Mouse (Mus musculus) heart, adult 2 months (tissue): ENCODE measurements around the gene Hs6st2. TPM values are rescaled to one million over a fixed set of nuclear protein-coding genes. Genes with fewer than 3 reads are reported as not detected.
A peak's percentile ranks its signal among the peaks of the same experiment; 100 is the strongest.

Experiments used
- DNase-seq, 2 experiments: peaks; one replicate each; pipeline ENCODE4 v3.0.0; 2021
- H3K27ac ChIP-seq: fragments of 200-600 bp; 2 replicates; pipeline ENCODE4 v1.8.1; 2022
- H3K27me3 ChIP-seq: fragments of 200-500 bp; 2 replicates; pipeline ENCODE4 v1.6.1; 2012; ENCODE audit warnings: mild to moderate bottlenecking, low read length, inconsistent platforms, mixed read lengths; ENCODE audit not compliant: control insufficient read depth, insufficient read depth
- H3K36me3 ChIP-seq: fragments of 200-500 bp; 2 replicates; pipeline ENCODE4 v1.6.1; 2012; ENCODE audit warnings: low read length, inconsistent platforms; ENCODE audit not compliant: control insufficient read depth, insufficient read depth
- H3K4me1 ChIP-seq: fragments of 200-500 bp; 2 replicates; pipeline ENCODE4 v1.6.1; 2011; ENCODE audit warnings: low read length; ENCODE audit not compliant: control insufficient read depth, insufficient read depth
- H3K4me3 ChIP-seq: fragments of 200-600 bp; 2 replicates; pipeline ENCODE4 v1.8.1; 2022
- H3K79me2 ChIP-seq: fragments of 200-500 bp; replicated peaks from 2 replicates; pipeline ENCODE4 v1.6.1; 2012; ENCODE audit warnings: mild to moderate bottlenecking, inconsistent platforms, low read length, moderate library complexity, mixed read lengths; ENCODE audit not compliant: control insufficient read depth, insufficient read depth
- H3K9ac ChIP-seq: fragments of 200-500 bp; 2 replicates; pipeline ENCODE4 v1.6.1; 2012; ENCODE audit warnings: low read depth, mild to moderate bottlenecking, control low read depth, inconsistent platforms, low read length, mixed read lengths
- CTCF ChIP-seq: fragments of 200-600 bp; IDR thresholded peaks from 2 replicates; pipeline ENCODE4 v1.8.1; 2022; ENCODE audit warnings: antibody characterized with exemption, mild to moderate bottlenecking, moderate library complexity
- EP300 ChIP-seq: fragments of 200-500 bp; IDR thresholded peaks from 2 replicates; pipeline ENCODE4 v1.6.1; 2011; ENCODE audit warnings: low read depth, low read length, control low read depth; ENCODE audit not compliant: insufficient read depth
- POLR2A ChIP-seq: fragments of 200-500 bp; IDR thresholded peaks from 2 replicates; pipeline ENCODE4 v1.6.1; 2011; ENCODE audit warnings: mild to moderate bottlenecking, low read depth, low read length, control low read depth; ENCODE audit not compliant: insufficient read depth
- WGBS: fragments of 180-500 bp; shearing (Covaris S2); methylation state at CpG from one replicate; pipeline ENCODE4 v1.1.7; 2018; 5-methylcytosine and 5-hydroxymethylcytosine counted together
- intact Hi-C: fragments of 180-260 bp; cut with DNase I; formaldehyde crosslinking; loops from one replicate; pipeline ENCODE4 v1.15.1; 2025
- polyA plus RNA-seq: library from polyadenylated mRNA; depleted of rRNA; stranded (reverse); fragments of >200 nt; gene quantifications from 2 replicates; pipeline ENCODE4 v1.2.3, GENCODE M21; 2012
- total RNA-seq, 2 experiments: library from RNA; stranded (reverse); gene quantifications; 2 replicates each; pipeline ENCODE4 v1.2.3; 2021

Hs6st2 gene
- total and polyA plus RNA-seq, 3 experiments = 0.26 to 0.41 (median 0.41) TPM

GRCm38 (mm10) chrX:51684336-51685056 is 2.8 kb upstream of the Hs6st2 start:
- intact Hi-C loops = loop anchor here (10.0 kb wide), 1 partner anchor 190 kb away; no protein-coding TSS in a partner anchor
- no peak for DNase-seq
- Histone ChIP-seq H3K4me1 (no peaks in the 10 kb centered on the region), H3K4me3 (no peak overlapping the region), H3K36me3 (no peaks in the 10 kb centered on the region), H3K27me3 (no peaks in the 10 kb centered on the region), H3K27ac (no peak overlapping the region), H3K79me2 (no peaks in the 10 kb centered on the region), H3K9ac (no peak overlapping the region)
- WGBS = 65% methylated on average over 3 of the region's 3 CpGs
- TF ChIP-seq CTCF (no peak), POLR2A (no peak), EP300 (no peak)

DNA sequence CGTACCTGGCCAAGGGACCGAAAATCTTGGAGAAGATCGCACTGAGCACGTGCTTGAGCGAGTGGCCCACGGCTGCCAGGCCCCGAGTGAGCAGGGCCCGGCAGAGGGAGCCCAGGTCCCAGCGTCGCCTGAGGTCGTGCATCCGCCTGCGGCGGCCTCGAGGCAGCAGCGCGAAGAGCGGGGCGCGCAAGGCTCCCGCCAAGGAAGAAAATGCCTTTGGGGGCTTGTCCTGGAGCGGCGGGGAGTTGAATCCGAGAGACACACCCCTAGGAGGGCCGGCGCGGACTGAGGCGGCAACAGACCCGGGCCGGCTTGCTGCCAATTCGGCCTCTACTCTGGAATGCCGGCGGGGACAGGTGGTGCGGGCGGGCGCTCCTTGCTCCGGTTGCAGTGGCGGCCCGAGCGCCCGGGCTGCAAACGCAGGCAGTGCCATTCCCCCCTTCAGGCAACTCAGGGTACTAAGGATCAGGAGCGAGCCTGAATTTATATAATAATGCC is 437 bp downstream of the Hs6st2 start:
- DNase-seq = peak in 1 of 2 experiments; percentile 28
- TF ChIP-seq POLR2A (no peak), EP300 (no peak), CTCF (no peak)
- WGBS = 21% methylated on average over 42 of the region's 43 CpGs
- Histone ChIP-seq H3K4me3 (peak overlapping the region; percentile 43), H3K36me3 (no peaks in the 10 kb centered on the region), H3K27ac (no peak overlapping the region), H3K4me1 (no peaks in the 10 kb centered on the region), H3K9ac (no peak overlapping the region), H3K79me2 (no peaks in the 10 kb centered on the region), H3K27me3 (no peaks in the 10 kb centered on the region)
- intact Hi-C loops = loop anchor here (10.0 kb wide), 1 partner anchor 186 kb away; no protein-coding TSS in a partner anchor

GRCm38 (mm10) chrX:51680428-51681169 is 1.1 kb downstream of the Hs6st2 start:
- peak; percentile 5 to 32 for DNase-seq
- intact Hi-C loops = loop anchor here (10.0 kb wide), 1 partner anchor 186 kb away; no protein-coding TSS in a partner anchor
- Histone ChIP-seq H3K4me3 (peak overlapping the region; percentile 43), H3K9ac (no peak overlapping the region), H3K4me1 (no peaks in the 10 kb centered on the region), H3K36me3 (no peaks in the 10 kb centered on the region), H3K27me3 (no peaks in the 10 kb centered on the region), H3K27ac (no peak overlapping the region), H3K79me2 (no peaks in the 10 kb centered on the region)
- no peak for TF ChIP-seq POLR2A
- TF ChIP-seq EP300 = no peak
- TF ChIP-seq CTCF = 0 out of 2 replicates have a peak, but pooled peaks have one; percentile 9
- WGBS = 18% methylated on average over 61 of the region's 70 CpGs

- no peak for TF ChIP-seq EP300
- no peak for TF ChIP-seq POLR2A
- no peak for TF ChIP-seq CTCF
- Histone ChIP-seq H3K9ac (no peak overlapping the region), H3K36me3 (no peaks in the 10 kb centered on the region), H3K27ac (no peak overlapping the region), H3K4me1 (no peaks in the 10 kb centered on the region), H3K4me3 (peak overlapping the region; percentile 43), H3K79me2 (no peaks in the 10 kb centered on the region), H3K27me3 (no peaks in the 10 kb centered on the region)
- intact Hi-C loops = loop anchor here (10.0 kb wide), 1 partner anchor 185 kb away; no protein-coding TSS in a partner anchor
- peak; percentile 17 to 25 for DNase-seq
- WGBS = 18% methylated on average over 46 of the region's 46 CpGs
These were observed 1.8 kb downstream of the Hs6st2 start for GRCm38 (mm10) chrX:51679601-51680427.

- Histone ChIP-seq H3K27ac (no peak overlapping the region), H3K36me3 (no peaks in the 10 kb centered on the region), H3K9ac (no peak overlapping the region), H3K79me2 (no peaks in the 10 kb centered on the region), H3K4me3 (no peak overlapping the region), H3K4me1 (no peaks in the 10 kb centered on the region), H3K27me3 (no peaks in the 10 kb centered on the region)
- WGBS = 69% methylated on average over 2 of the region's 2 CpGs
- peak in 1 of 2 experiments; percentile 2 for DNase-seq
- TF ChIP-seq POLR2A = no peak
- TF ChIP-seq CTCF = no peak
- TF ChIP-seq EP300 = no peak
- intact Hi-C loops = no loop called here
These were observed 23.4 kb downstream of the Hs6st2 start for GRCm38 (mm10) chrX:51658236-51658635.
